Mouse (Mus musculus) NIH3T3 (cell line): ENCODE measurements around the gene Gm44511.
"Not testable (repeated sequence)": the region's sequence is repeated elsewhere in the genome, so short reads cannot be mapped to it uniquely, and the experiment has no call there.

Experiments used
- DNase-seq: peaks from one replicate; pipeline ENCODE4 v3.0.0-alpha.2; 2012; ENCODE audit warnings: low read depth

Gene Gm44511

GRCm38 (mm10) chr6:128799896-128800270 is 26.2 kb downstream of the Gm44511 start:
- DNase-seq, result peak; percentile 2

DNA sequence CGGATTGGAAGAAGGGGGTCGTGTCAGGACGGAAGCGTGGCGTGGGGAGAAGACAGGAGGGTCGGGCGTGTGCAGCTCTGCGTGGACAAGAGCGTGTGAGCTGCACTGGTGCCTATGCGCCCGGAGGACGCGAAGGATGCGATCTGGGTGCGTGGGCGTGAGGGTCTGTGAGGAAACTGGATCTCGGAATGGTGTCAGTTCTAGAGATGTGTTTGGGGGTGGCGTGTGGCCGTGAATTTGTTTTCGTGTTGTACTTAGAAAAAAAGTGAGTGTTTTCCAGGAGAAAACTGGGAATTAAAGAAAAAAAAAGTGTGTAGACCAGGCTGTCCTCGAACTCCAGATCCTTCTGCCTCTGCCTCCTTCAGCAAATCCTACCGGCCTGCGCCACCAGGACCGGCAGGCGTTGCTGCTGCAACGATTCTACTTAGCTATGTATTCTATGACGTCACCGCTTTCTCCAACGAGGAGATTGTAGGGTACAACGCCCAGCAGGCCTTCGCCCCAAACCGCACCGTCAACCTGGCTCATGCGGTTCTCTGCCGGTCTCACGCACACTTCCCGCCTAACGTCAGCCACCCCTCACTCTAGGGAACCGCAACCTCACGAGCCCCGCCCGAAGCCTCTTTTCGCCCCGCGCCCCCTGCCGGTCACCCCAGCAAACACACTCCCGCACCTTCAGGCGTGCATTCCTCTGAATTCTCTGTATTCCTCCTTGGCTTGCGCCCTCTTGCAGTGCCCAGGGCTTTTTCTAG is 26.8 kb downstream of the Gm44511 start:
- DNase-seq, result peak; percentile 77

GRCm38 (mm10) chr6:128798772-128799143 is 27.4 kb downstream of the Gm44511 start:
- peak; percentile 91 for DNase-seq

GRCm38 (mm10) chr6:128797936-128798771 is 28.0 kb downstream of the Gm44511 start:
- peak; percentile 26 for DNase-seq

- peak; percentile 2 for DNase-seq
Measured at GRCm38 (mm10) chr6:128797185-128797905, 28.8 kb downstream of the Gm44511 start.

DNA sequence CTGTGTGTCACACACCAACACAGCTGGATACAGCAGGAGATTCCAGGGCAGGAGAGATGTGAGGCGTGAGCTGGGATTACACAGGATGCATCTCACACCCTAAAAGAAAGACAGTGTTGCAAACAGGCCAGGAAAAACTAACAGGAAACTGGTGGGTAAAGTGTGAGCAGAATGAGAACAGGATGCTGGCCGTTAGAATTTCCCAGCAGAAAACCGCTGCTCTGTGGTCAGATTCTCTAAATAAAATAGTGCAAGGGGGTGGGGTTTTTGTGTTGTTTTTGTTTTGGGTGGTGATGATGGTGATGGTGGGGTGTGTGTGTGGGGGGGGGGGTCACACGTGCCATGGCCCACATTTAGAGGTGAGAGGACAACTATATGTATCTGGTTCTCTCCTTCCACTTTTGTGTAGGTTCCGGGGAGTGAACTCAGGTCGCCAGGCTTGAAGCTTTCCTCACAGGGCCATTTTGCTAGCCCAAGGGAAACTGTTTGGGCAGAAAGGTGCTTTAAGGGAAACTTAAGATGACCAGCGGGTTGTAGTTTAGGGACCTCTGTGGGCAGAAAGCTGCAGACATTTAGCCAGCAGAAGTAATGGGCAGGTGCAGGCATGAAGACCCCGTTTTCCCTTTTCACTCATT is 29.7 kb downstream of the Gm44511 start:
- DNase-seq, result peak; percentile 0

GRCm38 (mm10) chr6:128793734-128794133 is 32.4 kb downstream of the Gm44511 start:
- peak; percentile 0 for DNase-seq

DNA sequence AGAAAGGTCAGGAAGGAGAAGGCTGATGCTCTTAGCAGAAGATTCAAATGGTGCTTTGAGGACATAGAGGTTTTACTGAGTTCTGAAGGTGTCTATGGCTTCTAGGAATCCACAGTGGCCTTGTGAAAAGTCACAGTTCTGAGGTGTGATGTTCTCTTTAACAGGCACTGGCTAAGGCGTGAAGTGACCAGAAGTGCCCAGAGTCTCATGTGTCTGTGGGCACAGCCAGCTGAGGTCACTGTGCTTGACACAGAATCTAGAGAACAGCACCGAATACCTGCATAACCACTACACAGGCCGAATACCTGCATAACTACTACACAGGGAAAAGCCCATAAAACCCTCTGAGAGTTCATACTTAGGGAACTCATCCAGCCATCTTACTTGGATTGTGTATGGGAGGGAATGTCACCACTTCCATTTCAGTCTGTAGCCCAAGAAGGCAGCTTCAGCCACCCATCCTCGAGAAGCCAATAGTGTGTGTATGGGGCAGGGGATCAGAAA is 35.6 kb downstream of the Gm44511 start:
- DNase-seq, result not testable (repeated sequence)

GRCm38 (mm10) chr6:128789115-128789514 is 37.0 kb downstream of the Gm44511 start, which contains the start of gene Klrb1c:
Gene Klrb1c (minus strand): TSS chr6:128789215.
- no peak for DNase-seq

DNA sequence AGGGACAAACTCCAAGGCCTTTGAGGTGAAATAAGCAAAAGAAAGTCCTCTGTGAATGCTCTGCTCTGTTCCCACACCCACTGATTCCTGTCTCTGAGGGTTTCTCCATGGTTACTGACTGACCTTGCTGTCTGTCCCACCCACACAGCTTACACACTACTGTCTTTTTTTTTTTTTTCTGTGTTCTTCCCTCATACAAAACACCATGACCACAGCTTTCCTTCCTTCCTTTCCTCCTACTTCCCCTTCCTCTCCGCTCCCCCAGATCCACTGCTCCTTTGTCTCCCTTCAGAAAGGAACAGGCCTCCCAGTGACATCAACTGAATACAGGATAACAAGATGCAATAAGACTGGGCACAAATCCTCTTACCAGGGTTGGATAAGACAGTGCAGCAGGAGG is 37.6 kb downstream of the Gm44511 start:
- no peak for DNase-seq

GRCm38 (mm10) chr6:128786396-128786795 is 39.7 kb downstream of the Gm44511 start:
- DNase-seq, result not testable (repeated sequence)

DNA sequence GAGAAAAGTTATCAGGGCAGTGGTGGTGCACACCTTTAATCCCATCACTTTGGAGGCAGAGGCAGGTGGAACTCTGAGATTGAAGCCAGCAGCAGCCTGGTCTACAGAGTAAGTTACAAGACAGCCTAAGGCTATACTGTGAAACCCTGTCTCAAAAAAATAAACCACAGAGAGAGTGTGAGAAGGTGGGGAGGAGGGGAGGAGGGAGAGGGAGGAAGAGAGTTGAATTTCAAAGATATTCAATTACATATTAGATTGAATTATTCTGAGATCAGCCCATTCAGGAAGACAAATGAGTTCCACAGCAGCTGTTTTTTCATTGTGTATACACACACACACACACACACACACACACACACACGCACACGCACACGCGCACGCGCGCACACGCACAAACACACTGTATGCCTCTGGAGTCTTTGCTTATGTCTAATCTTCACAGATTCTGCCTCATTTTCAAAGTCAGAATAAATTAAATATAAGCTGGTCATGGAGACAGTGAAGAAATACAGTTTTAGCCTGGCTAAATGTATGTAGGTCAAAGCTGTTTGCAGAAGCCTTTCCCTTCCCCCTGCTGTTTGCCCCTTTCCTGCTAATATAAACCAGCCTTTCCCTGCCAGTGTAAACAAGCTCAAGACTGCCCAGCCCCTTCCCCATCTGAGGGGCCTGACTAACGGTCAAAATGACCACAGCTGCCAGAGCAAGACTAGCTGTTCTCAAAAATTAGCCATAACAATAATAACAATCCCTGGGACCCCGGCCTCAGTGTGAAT is 56.4 kb downstream of the Gm44511 start:
- DNase-seq, result no peak

DNA sequence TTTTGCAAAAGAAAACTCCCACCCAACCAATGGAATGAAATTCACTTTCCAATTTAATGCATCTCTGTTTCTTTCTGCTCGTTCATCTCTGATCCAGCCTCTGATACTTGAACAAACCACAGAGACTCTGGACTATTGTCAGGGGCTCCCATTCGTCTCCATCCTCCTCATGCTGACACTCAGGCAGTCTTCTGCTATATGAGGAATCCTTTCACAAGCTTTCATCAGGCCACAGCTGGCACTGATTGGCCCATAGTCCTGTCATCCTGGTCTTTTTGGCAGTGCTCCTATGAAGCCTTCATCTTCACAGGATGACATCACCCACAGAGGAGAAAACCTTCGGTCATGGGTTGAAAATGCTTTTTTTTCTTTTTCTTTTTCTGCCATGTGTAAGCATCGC is 58.1 kb downstream of the Gm44511 start:
- DNase-seq, result no peak

DNA sequence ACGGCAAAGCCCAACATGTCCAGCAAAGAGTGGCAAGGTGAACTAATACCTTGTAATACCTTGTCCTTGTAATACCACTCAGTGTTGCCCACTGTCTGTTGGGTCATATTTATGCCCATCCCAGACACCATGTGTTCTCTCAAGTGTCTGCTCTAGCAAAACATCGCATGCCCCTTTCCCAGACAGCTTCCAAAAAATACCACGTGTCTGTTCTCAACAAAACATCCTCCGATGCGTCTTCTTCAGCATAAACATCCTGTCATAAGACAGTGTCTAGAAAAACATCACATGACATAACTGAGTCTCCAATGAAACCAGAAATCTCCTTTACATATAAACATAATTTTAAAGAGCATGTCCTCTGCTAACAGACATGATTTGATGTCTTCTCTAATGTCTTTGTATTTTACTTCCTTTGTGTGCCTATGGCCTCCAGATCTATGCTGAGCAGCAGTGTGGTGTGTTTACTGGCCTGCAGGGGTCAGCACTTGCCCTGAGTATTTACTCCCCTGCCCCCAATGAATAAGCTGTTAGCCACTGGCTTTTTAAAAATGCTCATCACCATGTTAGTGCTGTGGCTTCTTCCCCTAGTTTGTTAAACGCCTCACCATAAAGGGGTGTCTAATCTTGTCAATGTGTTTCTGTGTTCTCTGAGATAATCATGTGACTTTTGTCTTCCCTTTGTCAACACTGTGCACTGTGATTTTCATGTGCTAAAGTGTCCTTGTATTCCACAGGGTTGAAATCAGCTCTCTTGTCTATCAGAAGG is 59.4 kb downstream of the Gm44511 start:
- DNase-seq, result peak; percentile 82

GRCm38 (mm10) chr6:128765211-128765610 is 60.9 kb downstream of the Gm44511 start:
- no peak for DNase-seq

- DNase-seq, result no peak
Measured at GRCm38 (mm10) chr6:128764598-128764997, 61.5 kb downstream of the Gm44511 start.

DNA sequence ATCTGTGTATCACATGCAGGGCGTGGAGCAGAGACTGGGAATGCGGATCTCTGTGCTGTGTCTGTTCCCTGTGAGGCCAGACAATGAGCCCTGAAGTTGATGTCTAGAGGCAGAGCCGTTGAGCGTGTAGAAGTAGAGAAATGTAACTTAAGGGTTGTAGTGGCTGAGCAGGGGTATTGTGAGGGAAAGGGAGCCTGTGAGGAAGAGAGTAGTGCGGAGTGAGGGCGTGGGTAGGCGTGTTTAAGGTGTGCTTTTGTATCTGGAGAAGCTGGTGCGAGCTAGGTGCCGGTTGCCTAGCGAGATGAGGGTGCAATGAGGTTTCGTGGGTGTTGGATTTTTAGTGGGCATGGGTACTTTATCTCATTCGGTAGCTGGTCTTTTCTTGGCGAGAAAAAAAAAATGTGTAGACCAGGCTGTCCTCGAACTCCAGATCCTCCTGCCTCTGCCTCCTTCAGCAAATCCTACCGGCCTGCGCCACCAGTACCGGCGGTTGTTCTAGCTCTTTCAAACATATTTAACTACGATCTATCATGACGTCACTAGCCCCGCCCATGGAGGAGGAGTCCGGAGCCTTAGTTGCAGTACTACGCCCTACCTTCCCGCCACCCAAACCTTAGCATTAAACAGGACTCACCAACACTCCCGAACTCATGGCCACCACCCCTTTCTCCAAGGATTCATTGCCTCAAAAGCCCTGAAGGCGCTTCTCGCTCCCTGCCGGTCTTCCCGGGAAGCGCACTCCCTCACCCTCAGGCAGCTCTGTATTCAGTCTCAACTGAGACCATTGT is 62.2 kb downstream of the Gm44511 start:
- DNase-seq, result peak; percentile 100

DNA sequence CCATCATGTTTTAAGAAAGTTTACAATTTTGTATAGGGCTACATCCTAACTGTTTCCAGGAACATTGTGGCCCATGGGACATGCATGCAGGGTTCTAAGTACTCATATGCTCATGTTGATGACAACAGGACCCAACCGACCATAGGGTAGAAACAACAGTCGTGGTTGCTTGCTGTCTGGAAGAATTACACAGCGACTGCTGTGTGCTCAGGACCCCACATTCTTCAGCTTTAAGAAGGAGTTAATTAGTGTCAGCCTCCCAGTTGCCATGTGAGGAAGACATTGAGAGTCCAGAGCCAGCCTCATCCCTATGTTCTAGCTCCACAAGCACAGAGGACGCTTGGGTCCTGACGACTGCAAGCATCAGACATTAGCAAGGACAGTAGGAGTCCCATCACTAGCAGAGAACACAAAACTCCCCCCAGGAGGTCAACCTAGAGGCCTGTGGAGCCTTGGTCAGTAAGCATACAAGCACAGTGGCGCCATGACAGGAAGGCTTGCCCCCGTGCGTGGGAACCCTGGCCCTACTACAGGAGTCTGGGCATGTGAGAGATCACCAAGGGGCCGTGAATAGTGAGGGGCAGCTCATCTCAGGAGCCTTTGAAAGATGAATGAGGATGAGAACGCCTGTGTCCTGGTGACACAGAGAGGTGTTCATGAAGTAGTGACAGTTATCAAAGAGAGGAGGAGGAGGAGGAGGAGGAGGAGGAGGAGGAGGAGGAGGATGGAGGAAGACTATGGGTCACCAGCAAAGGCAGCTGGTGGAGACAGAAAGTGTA is 63.0 kb downstream of the Gm44511 start:
- peak; percentile 29 for DNase-seq

DNA sequence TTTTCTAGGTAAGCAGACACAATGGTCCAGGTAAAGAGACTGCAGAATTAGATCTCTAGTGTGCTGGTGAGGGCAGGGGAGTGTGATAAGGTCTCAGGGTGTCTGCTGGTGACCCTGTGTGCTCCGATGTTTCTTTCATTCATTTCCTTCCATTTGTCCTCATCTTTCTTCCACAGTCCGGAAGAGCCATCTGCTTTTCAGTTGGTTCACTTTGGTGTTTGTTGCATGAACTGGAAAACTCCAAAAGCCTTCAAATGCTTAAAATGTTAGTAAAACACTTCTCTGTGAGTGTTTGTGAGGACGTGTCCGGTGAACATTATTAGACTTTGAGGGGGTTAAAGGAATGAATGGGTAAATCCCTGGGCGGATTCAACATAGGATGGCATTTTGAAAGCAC is 65.0 kb downstream of the Gm44511 start:
- DNase-seq, result no peak
